Mouse (Mus musculus): Measurements from ENCODE around the gene Nrxn2. TPM values are rescaled to one million over a fixed set of nuclear protein-coding genes. Genes with fewer than 3 reads are reported as not detected.

Gene Nrxn2
- total RNA-seq, 1 experiment: 9.5 TPM

- H3K9ac ChIP-seq (ENCODE audit: insufficient read depth, low read depth, low read length, poor library complexity, severe bottlenecking): no peak overlapping the region
- no peak overlapping the region for H3K4me3 ChIP-seq (ENCODE audit: insufficient read depth in 1 of 2, low read depth in 1 of 2, low read length in 2 of 2, poor library complexity in 1 of 2, severe bottlenecking in 1 of 2)
- H3K4me1 ChIP-seq (ENCODE audit: control insufficient read depth in 2 of 2, insufficient read depth in 2 of 2, low read length in 2 of 2, poor library complexity in 1 of 2): peaks cover 2 to 14% of the 10 kb centered on the region in 2 experiments; a peak in 2 of 4 replicates
- in situ Hi-C loops (cut with MboI; ENCODE audit: low sequenced_read_pairs in 2 of 2, unreplicated experiment in 2 of 2): no loop called here
- H3K36me3 ChIP-seq (ENCODE audit: control insufficient read depth, insufficient read depth, low read length, poor library complexity, severe bottlenecking): no peaks in the 10 kb centered on the region
- no peak for TF ChIP-seq MAFK (IDR thresholded peaks at IDR 0.05; ENCODE audit: insufficient read depth, low read depth, low read length)
- TF ChIP-seq HCFC1 (IDR thresholded peaks at IDR 0.05; ENCODE audit: borderline replicate concordance, insufficient read depth, low read length): no peak
- no peak for TF ChIP-seq CHD2 (IDR thresholded peaks at IDR 0.05; ENCODE audit: low read depth, low read length)
- no peak for TF ChIP-seq ZNF384 (IDR thresholded peaks at IDR 0.05; ENCODE audit: low read depth, low read length)
- no peak for TF ChIP-seq ZC3H11A (IDR thresholded peaks at IDR 0.05; ENCODE audit: borderline replicate concordance, low read depth, low read length)
- H3K9me3 ChIP-seq (ENCODE audit: control insufficient read depth, insufficient read depth, low read depth, low read length): no peaks in the 10 kb centered on the region
- no peak overlapping the region for H3K27ac ChIP-seq (ENCODE audit: insufficient read depth, low read depth, low read length, poor library complexity, severe bottlenecking)
- DNase-seq (ENCODE audit: low read depth, low spot score): no peak
Measured at GRCm38 (mm10) chr19:6534118-6534415, 115.5 kb downstream of the Nrxn2 start.

DNA sequence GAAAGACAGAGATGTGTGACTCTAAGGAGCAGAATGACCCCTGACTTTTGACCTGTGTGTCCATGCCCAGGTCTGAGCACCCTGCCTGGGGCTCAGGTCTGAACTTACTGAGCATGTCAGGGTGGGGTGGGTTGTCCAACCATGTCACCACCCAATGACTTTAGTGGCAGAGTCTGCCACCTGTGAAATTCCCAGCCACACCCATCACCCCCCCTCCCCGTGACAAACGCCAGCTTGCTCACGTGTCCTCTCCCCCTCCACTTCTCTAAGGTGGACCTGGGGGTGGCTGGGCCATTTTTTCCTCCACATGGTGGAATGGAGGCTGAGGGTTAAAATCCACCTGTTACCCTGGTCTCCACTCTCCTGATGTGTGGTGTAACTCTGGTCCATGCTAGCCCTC lies 117.7 kb downstream of the Nrxn2 start:
- no peak overlapping the region for H3K9ac ChIP-seq (ENCODE audit: insufficient read depth, low read depth, low read length, poor library complexity, severe bottlenecking)
- H3K9me3 ChIP-seq (ENCODE audit: control insufficient read depth, insufficient read depth, low read depth, low read length): no peaks in the 10 kb centered on the region
- H3K27ac ChIP-seq (ENCODE audit: insufficient read depth, low read depth, low read length, poor library complexity, severe bottlenecking): no peak overlapping the region
- TF ChIP-seq CHD2 (IDR thresholded peaks at IDR 0.05; ENCODE audit: low read depth, low read length): no peak
- TF ChIP-seq HCFC1 (IDR thresholded peaks at IDR 0.05; ENCODE audit: borderline replicate concordance, insufficient read depth, low read length): no peak
- no peak for TF ChIP-seq ZNF384 (IDR thresholded peaks at IDR 0.05; ENCODE audit: low read depth, low read length)
- no peak for TF ChIP-seq MAFK (IDR thresholded peaks at IDR 0.05; ENCODE audit: insufficient read depth, low read depth, low read length)
- no peak for TF ChIP-seq ZC3H11A (IDR thresholded peaks at IDR 0.05; ENCODE audit: borderline replicate concordance, low read depth, low read length)
- in situ Hi-C loops (cut with MboI; ENCODE audit: low sequenced_read_pairs in 2 of 2, unreplicated experiment in 2 of 2): no loop called here
- no peaks in the 10 kb centered on the region for H3K36me3 ChIP-seq (ENCODE audit: control insufficient read depth, insufficient read depth, low read length, poor library complexity, severe bottlenecking)
- no peak for DNase-seq (ENCODE audit: low read depth, low spot score)
- H3K4me1 ChIP-seq (ENCODE audit: control insufficient read depth in 2 of 2, insufficient read depth in 2 of 2, low read length in 2 of 2, poor library complexity in 1 of 2): peaks cover 2 to 18% of the 10 kb centered on the region in 2 experiments; a peak in 2 of 4 replicates
- H3K4me3 ChIP-seq (ENCODE audit: insufficient read depth in 1 of 2, low read depth in 1 of 2, low read length in 2 of 2, poor library complexity in 1 of 2, severe bottlenecking in 1 of 2): no peak overlapping the region

DNA sequence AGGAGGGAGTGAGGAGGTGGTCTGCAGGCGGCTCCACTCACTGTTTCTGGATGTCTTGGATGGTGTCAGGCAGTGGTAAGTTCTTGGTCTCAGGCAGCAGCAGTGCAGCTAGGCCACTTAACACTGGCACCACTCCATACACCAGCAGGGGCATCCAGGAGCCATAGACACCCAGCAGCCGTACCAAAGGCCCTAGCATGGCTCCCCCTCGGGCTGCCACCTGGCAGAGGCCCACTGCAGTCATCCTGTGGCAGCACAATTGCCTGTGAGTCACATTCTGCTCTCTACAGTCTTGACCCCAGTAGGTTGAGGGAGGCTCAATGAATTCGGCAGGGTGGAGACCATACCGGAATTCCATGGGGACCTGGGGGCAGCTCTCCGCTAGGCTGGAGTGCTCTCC lies 118.2 kb downstream of the Nrxn2 start:
- H3K4me3 ChIP-seq (ENCODE audit: insufficient read depth in 1 of 2, low read depth in 1 of 2, low read length in 2 of 2, poor library complexity in 1 of 2, severe bottlenecking in 1 of 2): no peak overlapping the region
- no peaks in the 10 kb centered on the region for H3K36me3 ChIP-seq (ENCODE audit: control insufficient read depth, insufficient read depth, low read length, poor library complexity, severe bottlenecking)
- in situ Hi-C loops (cut with MboI; ENCODE audit: low sequenced_read_pairs in 2 of 2, unreplicated experiment in 2 of 2): no loop called here
- H3K27ac ChIP-seq (ENCODE audit: insufficient read depth, low read depth, low read length, poor library complexity, severe bottlenecking): no peak overlapping the region
- no peaks in the 10 kb centered on the region for H3K9me3 ChIP-seq (ENCODE audit: control insufficient read depth, insufficient read depth, low read depth, low read length)
- H3K9ac ChIP-seq (ENCODE audit: insufficient read depth, low read depth, low read length, poor library complexity, severe bottlenecking): no peak overlapping the region
- no peak for DNase-seq (ENCODE audit: low read depth, low spot score)
- peaks cover 2 to 18% of the 10 kb centered on the region in 2 experiments; a peak in 2 of 4 replicates for H3K4me1 ChIP-seq (ENCODE audit: control insufficient read depth in 2 of 2, insufficient read depth in 2 of 2, low read length in 2 of 2, poor library complexity in 1 of 2)
- no peak for TF ChIP-seq MAFK (IDR thresholded peaks at IDR 0.05; ENCODE audit: insufficient read depth, low read depth, low read length)
- TF ChIP-seq ZNF384 (IDR thresholded peaks at IDR 0.05; ENCODE audit: low read depth, low read length): no peak
- TF ChIP-seq HCFC1 (IDR thresholded peaks at IDR 0.05; ENCODE audit: borderline replicate concordance, insufficient read depth, low read length): no peak
- no peak for TF ChIP-seq CHD2 (IDR thresholded peaks at IDR 0.05; ENCODE audit: low read depth, low read length)
- TF ChIP-seq ZC3H11A (IDR thresholded peaks at IDR 0.05; ENCODE audit: borderline replicate concordance, low read depth, low read length): no peak

DNA sequence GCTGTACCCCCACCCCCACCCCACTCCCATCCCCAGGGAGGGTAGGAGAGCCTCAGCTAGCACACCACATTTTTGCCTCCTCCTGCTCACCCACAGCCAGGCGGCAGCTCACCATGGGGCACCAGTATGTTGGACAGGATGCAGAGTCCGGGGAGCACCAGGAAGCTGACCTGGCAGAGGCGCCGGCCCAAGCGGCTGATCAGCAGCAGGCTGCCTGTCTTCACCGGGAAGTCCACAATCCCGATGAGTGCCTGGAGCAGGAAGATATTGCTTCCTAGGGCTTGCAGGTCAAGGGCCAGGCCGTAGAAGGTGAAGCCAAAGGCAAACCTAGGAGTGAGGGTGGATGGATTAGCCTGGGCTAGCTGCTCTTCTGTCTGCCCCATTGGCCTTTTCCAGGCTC lies 119.0 kb downstream of the Nrxn2 start:
- TF ChIP-seq HCFC1 (IDR thresholded peaks at IDR 0.05; ENCODE audit: borderline replicate concordance, insufficient read depth, low read length): no peak
- TF ChIP-seq CHD2 (IDR thresholded peaks at IDR 0.05; ENCODE audit: low read depth, low read length): no peak
- TF ChIP-seq ZNF384 (IDR thresholded peaks at IDR 0.05; ENCODE audit: low read depth, low read length): no peak
- TF ChIP-seq MAFK (IDR thresholded peaks at IDR 0.05; ENCODE audit: insufficient read depth, low read depth, low read length): no peak
- TF ChIP-seq ZC3H11A (IDR thresholded peaks at IDR 0.05; ENCODE audit: borderline replicate concordance, low read depth, low read length): no peak
- Histone ChIP-seq H3K27ac (ENCODE audit: insufficient read depth, low read depth, low read length, poor library complexity, severe bottlenecking) (no peak overlapping the region), H3K4me1 (ENCODE audit: control insufficient read depth in 2 of 2, insufficient read depth in 2 of 2, low read length in 2 of 2, poor library complexity in 1 of 2) (peaks cover 2 to 16% of the 10 kb centered on the region in 2 experiments; a peak in 1 of 4 replicates), H3K4me3 (ENCODE audit: insufficient read depth in 1 of 2, low read depth in 1 of 2, low read length in 2 of 2, poor library complexity in 1 of 2, severe bottlenecking in 1 of 2) (no peak overlapping the region), H3K9ac (ENCODE audit: insufficient read depth, low read depth, low read length, poor library complexity, severe bottlenecking) (no peak overlapping the region), H3K36me3 (ENCODE audit: control insufficient read depth, insufficient read depth, low read length, poor library complexity, severe bottlenecking) (no peaks in the 10 kb centered on the region), H3K9me3 (ENCODE audit: control insufficient read depth, insufficient read depth, low read depth, low read length) (no peaks in the 10 kb centered on the region)
- in situ Hi-C loops (cut with MboI; ENCODE audit: low sequenced_read_pairs in 2 of 2, unreplicated experiment in 2 of 2): no loop called here
- DNase-seq (ENCODE audit: low read depth, low spot score): no peak

DNA sequence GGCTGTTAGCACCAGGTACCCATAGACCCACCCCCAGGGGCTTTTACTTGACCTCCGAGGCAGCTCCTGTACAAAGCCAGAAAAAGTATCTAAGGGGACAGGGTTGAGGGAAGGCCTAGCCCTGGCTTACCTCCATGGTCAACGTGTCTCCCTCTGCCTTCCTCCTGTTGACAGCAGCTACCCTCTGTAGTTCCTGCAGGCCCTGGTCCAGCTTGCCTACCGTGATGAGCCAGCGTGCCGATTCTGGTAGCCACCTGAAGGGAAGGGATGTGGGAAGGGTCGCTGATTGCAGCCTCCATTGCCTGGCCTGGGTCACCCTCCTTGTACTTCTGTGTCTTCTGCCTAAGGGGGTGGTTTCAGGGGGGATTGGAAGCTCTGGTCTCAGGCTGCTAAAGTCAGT lies 120.0 kb downstream of the Nrxn2 start:
- no peak overlapping the region for H3K27ac ChIP-seq (ENCODE audit: insufficient read depth, low read depth, low read length, poor library complexity, severe bottlenecking)
- no peak for TF ChIP-seq ZC3H11A (IDR thresholded peaks at IDR 0.05; ENCODE audit: borderline replicate concordance, low read depth, low read length)
- no peak for TF ChIP-seq CHD2 (IDR thresholded peaks at IDR 0.05; ENCODE audit: low read depth, low read length)
- no peak for TF ChIP-seq MAFK (IDR thresholded peaks at IDR 0.05; ENCODE audit: insufficient read depth, low read depth, low read length)
- no peak for TF ChIP-seq HCFC1 (IDR thresholded peaks at IDR 0.05; ENCODE audit: borderline replicate concordance, insufficient read depth, low read length)
- TF ChIP-seq ZNF384 (IDR thresholded peaks at IDR 0.05; ENCODE audit: low read depth, low read length): no peak
- no peak overlapping the region for H3K9ac ChIP-seq (ENCODE audit: insufficient read depth, low read depth, low read length, poor library complexity, severe bottlenecking)
- no peaks in the 10 kb centered on the region for H3K9me3 ChIP-seq (ENCODE audit: control insufficient read depth, insufficient read depth, low read depth, low read length)
- H3K36me3 ChIP-seq (ENCODE audit: control insufficient read depth, insufficient read depth, low read length, poor library complexity, severe bottlenecking): no peaks in the 10 kb centered on the region
- H3K4me1 ChIP-seq (ENCODE audit: control insufficient read depth in 2 of 2, insufficient read depth in 2 of 2, low read length in 2 of 2, poor library complexity in 1 of 2): peaks cover 2 to 13% of the 10 kb centered on the region in 2 experiments; a peak in 1 of 4 replicates
- no peak overlapping the region for H3K4me3 ChIP-seq (ENCODE audit: insufficient read depth in 1 of 2, low read depth in 1 of 2, low read length in 2 of 2, poor library complexity in 1 of 2, severe bottlenecking in 1 of 2)
- in situ Hi-C loops (cut with MboI; ENCODE audit: low sequenced_read_pairs in 2 of 2, unreplicated experiment in 2 of 2): no loop called here
- no peak for DNase-seq (ENCODE audit: low read depth, low spot score)
